Mouse (Mus musculus) C2C12 (cell line): ENCODE measurements at regions not wholly inside any gene's neighbourhood (a gene's known extent, or its start where the extent isn't known, plus 50 kb on each side); places are given as distances from the start of the nearest gene placed in this dataset.

Source experiments
- CEBPB ChIP-seq: IDR thresholded peaks from one replicate; pipeline ENCODE4 v1.6.1; 2011; ENCODE audit warnings: low read depth, mild to moderate bottlenecking, control low read depth, moderate library complexity
- CTCF ChIP-seq: IDR thresholded peaks from one replicate; pipeline ENCODE4 v1.5.1; 2011; ENCODE audit not compliant: control insufficient read depth, insufficient read depth, insufficient read length
- MAX ChIP-seq: IDR thresholded peaks from one replicate; pipeline ENCODE4 v1.6.1; 2011; ENCODE audit warnings: mild to moderate bottlenecking, control low read depth
- MYOD1 ChIP-seq: IDR thresholded peaks from one replicate; pipeline ENCODE4 v1.6.1; 2011; ENCODE audit warnings: low read depth; ENCODE audit not compliant: control insufficient read depth, insufficient read length
- MYOG ChIP-seq: IDR thresholded peaks from one replicate; pipeline ENCODE4 v1.6.1; 2011; ENCODE audit not compliant: control insufficient read depth, insufficient read length; ENCODE audit errors: extremely low read depth
- USF1 ChIP-seq: IDR thresholded peaks from one replicate; pipeline ENCODE4 v1.6.1; 2011; ENCODE audit warnings: low read depth, mild to moderate bottlenecking, control low read depth, moderate library complexity

DNA sequence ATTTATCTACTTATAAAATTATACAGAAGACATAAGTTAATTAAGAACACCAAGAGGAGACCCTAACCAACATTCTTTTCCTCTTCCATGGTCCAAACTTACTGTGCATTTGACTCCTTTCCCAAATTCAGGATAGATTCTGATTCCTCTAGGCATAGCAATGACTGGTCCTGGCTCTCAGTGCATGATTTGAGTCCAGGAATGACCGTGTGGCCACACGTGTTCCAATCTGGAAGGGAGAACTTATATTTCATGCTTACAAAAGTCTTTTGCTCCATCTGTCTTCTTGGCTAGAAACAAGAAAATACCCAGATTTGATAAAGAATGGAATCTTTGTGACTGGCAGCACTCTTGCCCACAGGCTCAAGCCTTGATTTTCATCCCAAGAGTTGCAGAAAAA is 638.2 kb downstream of the Rapgef2 start:
- TF ChIP-seq CTCF (no peak), MYOG (no peak), MYOD1 (no peak), CEBPB (no peak), USF1 (no peak), MAX (no peak)
